Mouse (Mus musculus): ENCODE results near the gene Rap1gap.

Gene Rap1gap

GRCm38 (mm10) chr4:137664433-137664979 lies at the start of gene Rap1gap:
Gene Rap1gap, plus strand, starts transcription at chr4:137664726.
- in situ Hi-C loops (cut with MboI; ENCODE audit: unreplicated experiment in 2 of 2): loop anchor here in 1 of 2 experiments (25.0 kb wide), 1 partner anchor 577 kb away; no protein-coding TSS in a partner anchor

DNA sequence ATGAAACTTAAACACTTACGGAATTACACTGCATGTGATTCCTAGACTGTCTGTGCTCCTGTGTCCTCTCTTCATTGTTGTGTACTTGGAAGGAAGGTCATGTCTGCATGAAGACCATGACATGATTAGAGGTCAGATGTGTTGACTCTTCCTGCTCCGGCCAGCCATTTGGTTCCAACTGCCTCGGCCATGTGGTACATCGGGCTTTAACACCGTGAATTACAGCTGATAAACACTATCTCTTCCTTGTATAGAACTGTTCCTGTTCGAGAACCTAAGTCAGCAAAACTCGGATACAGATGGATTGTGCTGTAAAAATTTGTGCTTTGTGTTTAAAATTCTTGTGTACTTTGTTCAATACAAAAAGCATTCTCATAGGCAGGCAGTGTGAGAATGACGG lies 41.7 kb upstream of the Rap1gap start:
- in situ Hi-C loops (cut with MboI; ENCODE audit: unreplicated experiment in 2 of 2): no loop called here

DNA sequence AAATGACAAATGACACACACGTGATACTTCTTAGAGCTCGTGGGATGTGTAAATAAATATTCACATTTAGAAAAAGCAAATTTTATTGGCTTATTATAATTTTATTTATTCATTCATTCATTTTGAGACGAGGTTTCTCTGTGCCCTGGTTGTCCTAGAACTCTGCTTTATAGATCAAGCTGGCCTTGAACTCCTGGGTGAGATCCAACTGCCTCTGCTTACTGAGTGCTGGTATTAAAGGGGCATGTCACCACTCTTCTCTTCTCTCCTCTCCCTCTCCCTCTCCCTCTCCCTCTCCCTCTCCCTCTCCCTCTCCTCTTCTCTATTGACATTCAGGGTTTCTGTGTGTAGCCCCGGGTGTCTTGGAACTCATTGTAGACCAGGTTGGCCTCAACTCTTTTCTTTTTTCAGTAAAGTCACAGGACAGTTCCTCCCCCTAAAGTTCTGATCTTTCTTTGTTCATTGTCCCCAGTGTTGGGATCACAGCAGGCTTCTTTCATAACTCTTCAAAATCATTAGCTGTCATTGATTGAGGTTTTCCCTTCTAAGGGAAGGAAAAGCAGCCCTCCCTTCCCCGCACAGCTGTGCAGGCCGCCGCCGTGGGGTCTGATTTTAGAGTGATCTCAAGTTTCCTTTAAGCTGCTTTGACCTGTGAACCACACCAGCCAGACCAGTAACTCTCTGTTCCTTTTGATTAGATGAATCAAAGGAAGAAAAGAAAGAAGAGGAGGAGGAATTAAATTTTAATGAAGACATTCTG lies 36.9 kb upstream of the Rap1gap start:
- in situ Hi-C loops (cut with MboI; ENCODE audit: unreplicated experiment in 2 of 2): no loop called here

DNA sequence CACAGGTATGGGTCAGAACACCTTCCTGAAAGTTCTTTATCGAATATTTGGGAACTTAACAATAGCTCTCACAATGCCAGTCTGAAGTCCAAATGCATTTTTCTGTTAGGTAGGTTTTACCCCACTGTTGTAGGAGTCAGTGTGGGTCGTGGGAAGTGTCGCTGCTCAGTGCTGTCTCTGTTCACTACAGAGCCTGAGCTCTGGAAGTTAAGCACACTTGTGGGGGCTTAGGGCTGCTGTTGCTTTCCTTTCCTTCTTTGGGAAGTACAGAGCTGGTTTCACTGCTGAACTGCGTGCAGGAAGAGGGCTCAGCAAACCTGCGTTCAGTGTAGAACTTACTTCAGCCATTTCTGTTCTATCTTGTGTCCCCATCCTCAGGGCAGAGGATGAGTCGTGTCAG lies 36.1 kb upstream of the Rap1gap start:
- in situ Hi-C loops (cut with MboI; ENCODE audit: unreplicated experiment in 2 of 2): no loop called here

GRCm38 (mm10) chr4:137629354-137629753 lies 35.2 kb upstream of the Rap1gap start:
- in situ Hi-C loops (cut with MboI; ENCODE audit: unreplicated experiment in 2 of 2): no loop called here

- in situ Hi-C loops (cut with MboI; ENCODE audit: unreplicated experiment in 2 of 2): no loop called here
Observed at GRCm38 (mm10) chr4:137630153-137630552, 34.4 kb upstream of the Rap1gap start.

DNA sequence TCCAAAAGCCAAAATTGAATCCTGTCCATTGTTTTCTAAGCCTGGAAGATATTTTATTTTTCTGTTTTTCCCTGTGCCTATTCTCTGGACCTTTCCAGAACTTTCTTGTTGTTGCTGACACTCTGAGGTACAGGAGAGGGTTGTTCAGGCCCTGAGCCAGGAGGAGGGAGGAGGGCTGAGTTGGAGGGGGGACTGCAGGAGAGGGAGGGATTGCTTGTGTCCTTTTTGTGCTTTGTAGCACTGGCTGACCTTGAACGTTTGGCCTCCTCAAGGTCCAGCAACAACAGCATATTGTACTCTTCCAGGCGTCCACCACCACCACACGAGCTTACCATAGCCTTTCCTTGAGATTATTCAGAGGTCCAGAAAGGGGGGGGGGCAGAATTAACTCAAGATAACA lies 32.9 kb upstream of the Rap1gap start:
- in situ Hi-C loops (cut with MboI; ENCODE audit: unreplicated experiment in 2 of 2): no loop called here

DNA sequence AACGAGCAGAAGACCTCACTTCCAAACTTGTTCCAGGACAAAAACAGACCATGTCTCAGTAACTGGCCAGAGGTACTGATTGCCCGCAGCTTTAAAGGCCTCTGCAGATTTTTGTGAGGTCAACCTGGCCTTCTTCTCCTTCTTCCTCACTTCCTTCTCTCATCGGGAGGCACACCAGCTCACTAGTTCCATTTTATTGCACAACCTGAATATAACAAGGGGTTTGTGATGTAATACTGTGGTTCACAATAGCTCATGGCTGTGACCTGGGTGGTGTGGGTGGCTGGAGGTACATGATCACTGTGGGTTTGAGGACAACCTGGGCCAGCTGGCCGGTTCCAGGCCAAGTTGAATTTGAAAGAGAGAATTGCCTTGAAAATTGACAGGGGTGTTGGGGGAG lies 31.1 kb upstream of the Rap1gap start:
- in situ Hi-C loops (cut with MboI; ENCODE audit: unreplicated experiment in 2 of 2): no loop called here

GRCm38 (mm10) chr4:137636597-137636996 lies 27.9 kb upstream of the Rap1gap start:
- in situ Hi-C loops (cut with MboI; ENCODE audit: unreplicated experiment in 2 of 2): no loop called here

DNA sequence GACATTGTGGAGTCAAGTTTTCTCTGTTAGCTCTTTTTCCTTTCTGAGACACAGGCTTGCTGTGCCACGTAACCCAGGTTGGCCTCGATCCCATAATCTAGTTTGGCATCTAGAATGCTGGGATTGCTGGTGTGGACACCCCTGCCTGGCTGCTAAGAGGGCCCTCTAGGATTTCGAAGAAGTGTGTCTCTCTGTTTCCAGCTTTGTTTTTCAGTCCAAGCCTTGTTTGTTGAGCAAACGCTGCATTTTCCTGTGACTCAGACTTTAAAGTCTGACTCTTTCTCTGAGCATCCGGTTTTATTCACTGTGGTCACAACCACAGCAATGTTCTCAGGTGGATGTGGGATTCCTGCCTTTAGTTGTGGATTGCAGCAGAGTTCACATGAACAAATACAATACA lies 23.0 kb upstream of the Rap1gap start:
- in situ Hi-C loops (cut with MboI; ENCODE audit: unreplicated experiment in 2 of 2): no loop called here

- in situ Hi-C loops (cut with MboI; ENCODE audit: unreplicated experiment in 2 of 2): no loop called here
Observed at GRCm38 (mm10) chr4:137642101-137642500, 22.4 kb upstream of the Rap1gap start.

DNA sequence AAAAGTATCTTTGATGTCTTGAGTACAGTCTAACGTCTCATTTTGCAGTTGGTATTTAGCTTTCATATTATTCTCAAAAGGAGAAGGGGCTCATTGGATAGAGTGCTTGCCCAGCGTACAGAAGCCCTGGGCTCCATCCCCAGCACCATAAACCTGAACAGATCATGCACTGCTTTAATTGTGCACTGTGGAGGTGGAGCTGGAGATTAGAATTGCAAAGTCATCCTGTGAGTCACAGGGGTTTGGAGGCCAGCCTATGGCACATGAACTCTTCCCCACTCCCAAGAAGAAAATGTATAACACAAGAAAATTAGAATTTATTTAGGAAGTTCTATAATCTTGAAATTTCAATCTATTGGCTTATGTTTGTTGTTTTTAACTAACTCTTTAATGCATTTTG lies 21.1 kb upstream of the Rap1gap start:
- in situ Hi-C loops (cut with MboI; ENCODE audit: unreplicated experiment in 2 of 2): no loop called here

- in situ Hi-C loops (cut with MboI; ENCODE audit: unreplicated experiment in 2 of 2): no loop called here
Observed at GRCm38 (mm10) chr4:137646262-137646661, 18.3 kb upstream of the Rap1gap start.

GRCm38 (mm10) chr4:137647648-137648047 lies 16.9 kb upstream of the Rap1gap start:
- in situ Hi-C loops (cut with MboI; ENCODE audit: unreplicated experiment in 2 of 2): no loop called here

- in situ Hi-C loops (cut with MboI; ENCODE audit: unreplicated experiment in 2 of 2): no loop called here
Observed at GRCm38 (mm10) chr4:137648230-137648629, 16.3 kb upstream of the Rap1gap start.

DNA sequence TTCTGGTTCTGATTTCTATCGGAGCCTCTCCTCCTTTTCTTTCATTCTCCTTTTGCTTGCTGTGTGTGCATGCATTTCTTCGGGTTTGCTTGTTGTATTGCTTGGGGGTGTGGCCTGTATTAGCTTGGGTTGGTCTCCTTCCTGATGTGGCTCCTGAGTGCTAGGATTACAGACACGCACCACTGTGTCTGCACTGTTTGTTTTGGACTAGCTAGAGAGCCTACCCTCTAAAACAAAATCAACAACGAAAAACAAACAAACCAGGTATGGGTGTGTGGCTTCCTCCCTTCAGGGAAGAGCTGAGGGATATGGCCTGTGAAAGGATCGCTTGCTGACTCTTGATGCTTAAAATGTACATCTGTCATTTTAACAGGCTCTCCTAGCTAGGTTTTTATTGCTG lies 13.6 kb upstream of the Rap1gap start:
- in situ Hi-C loops (cut with MboI; ENCODE audit: unreplicated experiment in 2 of 2): loop anchor here in 1 of 2 experiments (25.0 kb wide), 1 partner anchor 564 kb away; no protein-coding TSS in a partner anchor

GRCm38 (mm10) chr4:137652835-137653346 lies 11.6 kb upstream of the Rap1gap start:
- in situ Hi-C loops (cut with MboI; ENCODE audit: unreplicated experiment in 2 of 2): loop anchor here in 1 of 2 experiments (25.0 kb wide), 1 partner anchor 566 kb away; no protein-coding TSS in a partner anchor

DNA sequence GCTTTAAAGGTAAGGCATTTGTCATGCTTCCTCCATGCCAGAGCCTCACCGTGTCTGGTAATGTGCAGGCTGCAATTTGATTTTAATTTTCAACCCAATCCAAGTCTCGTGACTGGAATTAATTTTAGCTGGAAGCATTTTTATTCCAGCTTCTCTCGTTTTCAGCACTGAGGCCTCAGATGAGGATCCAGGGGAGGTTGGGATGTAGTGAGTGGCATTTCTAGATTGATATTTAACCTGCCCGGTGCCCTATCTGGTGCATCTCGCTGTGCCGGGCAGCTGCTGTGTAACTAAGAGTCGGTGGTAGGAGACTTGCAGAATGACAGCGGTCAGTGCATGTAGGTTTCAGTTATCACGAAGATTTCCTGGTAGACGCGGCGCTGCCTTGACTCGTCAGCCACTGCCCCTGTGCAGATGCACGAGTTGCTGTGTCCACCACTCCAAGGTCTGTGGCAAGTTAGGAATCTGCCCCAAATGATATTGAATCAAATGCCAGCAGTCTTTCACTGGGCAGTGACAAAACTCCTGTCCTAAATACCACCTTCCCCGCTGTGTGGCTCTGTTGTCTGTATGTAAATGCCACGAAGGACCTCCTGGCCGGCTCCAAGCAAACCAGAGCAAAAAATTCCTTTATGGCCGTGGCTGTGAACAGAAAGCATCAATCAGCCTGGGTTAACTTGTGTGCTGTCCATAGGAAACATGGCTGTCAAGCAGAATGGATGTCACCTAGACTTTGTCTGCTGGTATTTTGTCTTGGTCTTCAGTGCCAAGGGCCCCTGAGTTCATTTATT lies 9.1 kb upstream of the Rap1gap start:
- in situ Hi-C loops (cut with MboI; ENCODE audit: unreplicated experiment in 2 of 2): loop anchor here in 1 of 2 experiments (25.0 kb wide), 1 partner anchor 568 kb away; no protein-coding TSS in a partner anchor

GRCm38 (mm10) chr4:137657674-137658073 lies 6.9 kb upstream of the Rap1gap start:
- in situ Hi-C loops (cut with MboI; ENCODE audit: unreplicated experiment in 2 of 2): loop anchor here in 1 of 2 experiments (25.0 kb wide), 1 partner anchor 570 kb away; no protein-coding TSS in a partner anchor

DNA sequence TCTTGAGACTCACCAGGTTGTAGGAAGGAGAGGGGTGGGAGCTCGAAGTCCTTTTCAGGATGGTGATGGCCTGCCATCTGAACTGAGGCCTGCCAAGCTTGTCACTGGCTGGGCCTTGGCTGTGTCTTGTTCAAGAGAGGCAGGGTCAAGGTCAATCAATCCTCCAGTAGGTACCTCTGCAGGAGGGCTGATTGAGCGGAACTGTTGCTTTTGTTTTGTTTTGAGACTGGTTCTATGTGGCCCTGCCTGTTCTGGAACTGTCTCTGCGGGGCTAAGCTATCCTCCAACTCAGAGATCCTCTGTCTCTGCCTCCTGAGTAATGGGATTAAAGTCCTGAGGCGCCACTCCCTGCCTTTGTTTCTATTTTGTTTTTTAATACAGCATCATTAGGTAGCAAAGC lies 5.0 kb upstream of the Rap1gap start:
- in situ Hi-C loops (cut with MboI; ENCODE audit: unreplicated experiment in 2 of 2): loop anchor here in 1 of 2 experiments (25.0 kb wide), 1 partner anchor 572 kb away; no protein-coding TSS in a partner anchor
